Mouse (Mus musculus) heart, embryonic 13.5 days (tissue): ENCODE measurements around the gene Bcat2. TPM values are rescaled to one million over a fixed set of nuclear protein-coding genes. Genes with fewer than 3 reads are reported as not detected.

Source experiments
- ATAC-seq: fragments of 200-750 bp; cut with Nextera tagmentation; 2 replicates; pipeline ENCODE4 v1.8.0; 2017; ENCODE audit warnings: moderate TSS enrichment; ENCODE audit not compliant: insufficient number of reproducible peaks, low FRiP score, low TSS enrichment; ENCODE audit errors: extremely low read depth
- H3K27ac ChIP-seq: fragments of 300-500 bp; sonication (generic); replicated peaks from 2 replicates; pipeline ENCODE4 v1.5.1; 2015; ENCODE audit warnings: moderate library complexity, mild to moderate bottlenecking, inconsistent platforms
- H3K27me3 ChIP-seq: fragments of 300-500 bp; sonication (generic); replicated peaks from 2 replicates; pipeline ENCODE4 v1.6.1; 2015; ENCODE audit warnings: mild to moderate bottlenecking, inconsistent platforms
- H3K36me3 ChIP-seq: fragments of 300-500 bp; sonication (generic); 2 replicates; pipeline ENCODE4 v1.6.1; 2015; ENCODE audit warnings: mild to moderate bottlenecking, inconsistent platforms
- H3K4me1 ChIP-seq: fragments of 300-500 bp; sonication (generic); 2 replicates; pipeline ENCODE4 v1.6.1; 2015; ENCODE audit warnings: inconsistent platforms
- H3K4me2 ChIP-seq: fragments of 300-500 bp; sonication (generic); 2 replicates; pipeline ENCODE4 v1.6.1; 2015; ENCODE audit warnings: inconsistent platforms, mild to moderate bottlenecking, moderate library complexity
- H3K4me3 ChIP-seq: fragments of 300-500 bp; sonication (generic); 2 replicates; pipeline ENCODE4 v1.5.1; 2015; ENCODE audit warnings: moderate library complexity, mild to moderate bottlenecking, inconsistent platforms
- H3K9ac ChIP-seq: fragments of 300-500 bp; sonication (generic); 2 replicates; pipeline ENCODE4 v1.6.1; 2015; ENCODE audit warnings: inconsistent platforms, mild to moderate bottlenecking, moderate library complexity
- H3K9me3 ChIP-seq: fragments of 300-500 bp; sonication (generic); 2 replicates; pipeline ENCODE4 v1.6.1; 2016; ENCODE audit warnings: inconsistent platforms
- WGBS: fragments of 180-500 bp; shearing (Covaris S2); methylation state at CpG from one replicate; pipeline ENCODE4 v1.1.7; 2015; ENCODE audit warnings: mixed read lengths; 5-methylcytosine and 5-hydroxymethylcytosine counted together
- polyA plus RNA-seq: library from polyadenylated mRNA; unstranded; fragments of >200 nt; fragmentation: Nextera tagmentation; extraction: Ambion mirVana; gene quantifications from 2 replicates; pipeline ENCODE4 v1.2.1, GENCODE M21; 2015

Bcat2 gene
- polyA plus RNA-seq, 1 experiment from 2014 or later: 65.4 TPM

DNA sequence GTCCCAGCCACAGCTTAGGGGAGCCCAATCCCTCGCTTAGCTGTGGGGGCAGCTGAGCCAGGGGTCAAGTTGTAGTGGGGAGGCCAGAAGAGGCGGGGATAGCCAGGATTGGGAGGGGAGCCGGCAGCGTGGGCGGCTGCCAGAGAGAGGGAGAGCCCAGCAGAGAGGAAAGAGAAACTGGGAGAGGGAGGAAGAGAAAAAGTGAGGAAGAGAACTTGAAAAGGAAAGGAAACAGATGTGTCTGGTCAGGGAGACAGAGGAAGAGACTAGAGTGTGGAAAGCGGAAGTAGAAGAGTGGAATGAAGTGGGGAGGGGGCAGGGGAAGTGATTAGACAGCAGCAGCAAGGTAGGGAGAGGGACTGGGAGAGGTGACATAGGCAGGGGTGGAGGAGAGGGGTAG is 40.5 kb upstream of the Bcat2 start:
- Histone ChIP-seq H3K27ac (peak overlapping the region; percentile 66), H3K4me2 (peak overlapping the region; percentile 48)

DNA sequence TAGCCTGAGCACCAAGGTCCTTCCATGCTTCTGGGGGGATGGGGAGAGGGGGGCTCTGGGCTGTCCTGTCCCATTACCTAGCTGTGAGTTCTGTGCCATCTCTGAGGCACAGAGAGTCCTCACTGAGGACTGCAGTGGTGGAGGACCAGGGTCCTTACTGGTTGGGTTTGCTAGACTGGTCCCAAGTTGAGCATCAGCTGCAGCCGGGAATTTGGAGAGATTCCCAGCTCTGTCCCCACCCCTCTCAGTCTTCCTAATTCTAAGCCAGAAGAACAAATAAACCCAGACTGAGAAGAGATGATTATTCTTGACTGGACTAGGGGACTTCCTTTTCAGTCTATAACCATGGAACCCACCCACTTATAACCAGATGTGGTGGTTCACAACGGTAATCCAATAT is 39.3 kb upstream of the Bcat2 start:
- Histone ChIP-seq H3K27ac (0 out of 2 replicates have a peak overlapping the region, but pooled peaks have one; percentile 30), H3K4me2 (peak overlapping the region; percentile 48), H3K9ac (peak overlapping the region; percentile 15; the same call in 1 of the 2 replicates)

More for the DNA sequence above, 40.5 kb upstream of the Bcat2 start:
- WGBS: 5% methylated on average over 6 of the region's 6 CpGs
- Histone ChIP-seq H3K27me3 (0 out of 2 replicates have a peak, but pooled peaks cover 8% of the 10 kb centered on the region), H3K36me3 (0 out of 2 replicates have a peak, but pooled peaks cover 2% of the 10 kb centered on the region), H3K9ac (peak overlapping the region; percentile 62; the same call in 1 of the 2 replicates), H3K4me1 (peaks cover 38% of the 10 kb centered on the region), H3K4me3 (peak overlapping the region; percentile 4; the same call in 1 of the 2 replicates), H3K9me3 (no peaks in the 10 kb centered on the region)
- no peak for ATAC-seq

GRCm38 (mm10) chr7:45535676-45536075 is 34.3 kb upstream of the Bcat2 start:
- no peak overlapping the region for H3K27ac ChIP-seq

More for the DNA sequence above, 39.3 kb upstream of the Bcat2 start:
- Histone ChIP-seq H3K36me3 (no peaks in the 10 kb centered on the region), H3K9me3 (no peaks in the 10 kb centered on the region), H3K4me1 (peaks cover 28% of the 10 kb centered on the region), H3K4me3 (no peak overlapping the region), H3K27me3 (0 out of 2 replicates have a peak, but pooled peaks cover 8% of the 10 kb centered on the region)
- 58% methylated on average over 2 of the region's 2 CpGs for WGBS
- no peak for ATAC-seq

DNA sequence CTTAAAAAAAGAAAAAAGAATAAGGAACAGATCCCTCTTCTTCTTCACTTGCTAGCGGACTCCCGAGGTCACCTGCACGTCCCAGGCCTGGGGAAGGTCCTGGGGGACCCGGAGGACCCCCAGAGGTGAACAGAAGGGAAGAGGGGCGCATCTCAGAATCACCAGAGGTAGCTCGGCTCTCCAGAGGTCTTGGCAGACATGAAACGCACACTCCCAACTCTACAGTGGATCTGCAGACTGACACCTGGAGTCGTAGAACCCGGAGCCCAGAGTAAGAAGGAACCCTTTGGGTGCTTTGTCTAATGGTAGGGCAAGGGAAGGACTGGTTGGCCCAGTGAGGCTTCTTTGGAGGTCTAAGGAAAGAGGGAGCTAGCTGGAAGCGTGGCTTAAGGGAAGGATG is 32.4 kb upstream of the Bcat2 start:
- Histone ChIP-seq H3K9me3 (no peaks in the 10 kb centered on the region), H3K4me2 (peak overlapping the region; percentile 92), H3K27me3 (0 out of 2 replicates have a peak, but pooled peaks cover 5% of the 10 kb centered on the region), H3K27ac (no peak overlapping the region), H3K9ac (peak overlapping the region; percentile 80), H3K36me3 (no peaks in the 10 kb centered on the region), H3K4me1 (peaks cover 7% of the 10 kb centered on the region), H3K4me3 (peak overlapping the region; percentile 64)
- ATAC-seq: no peak
- 78% methylated on average over 10 of the region's 10 CpGs for WGBS

More at GRCm38 (mm10) chr7:45535676-45536075, 34.3 kb upstream of the Bcat2 start:
- H3K9ac ChIP-seq: no peak overlapping the region
- H3K4me3 ChIP-seq: no peak overlapping the region
- H3K27me3 ChIP-seq: 0 out of 2 replicates have a peak, but pooled peaks cover 8% of the 10 kb centered on the region
- no peaks in the 10 kb centered on the region for H3K9me3 ChIP-seq
- no peak for ATAC-seq
- H3K4me1 ChIP-seq: peaks cover 13% of the 10 kb centered on the region
- WGBS: 74% methylated on average over 1 of the region's 1 CpGs
- H3K4me2 ChIP-seq: no peak overlapping the region
- no peaks in the 10 kb centered on the region for H3K36me3 ChIP-seq

DNA sequence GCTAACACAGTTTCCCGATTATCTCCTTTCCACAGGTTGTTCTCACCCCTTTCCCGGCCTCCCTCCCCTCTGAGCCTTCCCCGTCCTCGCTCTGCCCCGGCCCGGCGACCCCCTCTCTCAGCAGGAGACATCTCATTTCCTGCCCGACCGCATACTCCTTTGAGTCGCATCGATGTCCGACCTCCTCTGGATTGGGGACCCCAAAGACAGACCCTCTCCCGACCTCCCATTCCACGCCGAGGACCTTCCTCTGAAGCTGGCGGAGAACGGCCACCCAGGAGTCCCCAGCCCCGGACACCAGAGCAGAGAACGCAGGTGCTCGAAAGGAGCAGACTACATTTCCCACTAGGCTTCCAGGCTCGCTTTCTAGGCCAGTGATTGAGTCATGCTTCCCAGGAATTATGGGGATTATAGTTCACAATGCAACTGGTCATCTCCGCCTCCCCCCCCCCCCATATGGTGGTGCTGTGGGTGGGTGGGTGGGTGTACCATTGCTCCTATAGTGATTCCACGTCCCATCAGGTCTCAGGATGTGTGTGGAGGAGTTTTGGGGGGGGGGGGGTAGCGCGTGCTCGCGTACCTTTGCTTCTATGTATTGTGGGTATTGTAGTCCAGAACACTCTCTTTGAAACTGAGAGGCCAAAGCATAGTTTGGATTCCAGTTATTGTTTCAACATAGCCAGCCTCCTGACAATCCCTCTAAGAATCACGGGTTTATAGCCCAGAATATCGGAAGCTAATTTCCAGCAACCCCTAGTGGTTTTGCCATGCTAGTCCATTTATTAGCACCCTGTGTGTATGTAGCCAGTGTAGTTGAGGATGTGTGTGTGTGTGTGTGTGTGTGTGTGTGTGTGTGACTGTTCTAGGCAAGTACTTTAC is 31.6 kb upstream of the Bcat2 start:
- WGBS: 4% methylated on average over 28 of the region's 29 CpGs
- peak overlapping the region; percentile 64 for H3K4me3 ChIP-seq
- H3K27ac ChIP-seq: no peak overlapping the region

DNA sequence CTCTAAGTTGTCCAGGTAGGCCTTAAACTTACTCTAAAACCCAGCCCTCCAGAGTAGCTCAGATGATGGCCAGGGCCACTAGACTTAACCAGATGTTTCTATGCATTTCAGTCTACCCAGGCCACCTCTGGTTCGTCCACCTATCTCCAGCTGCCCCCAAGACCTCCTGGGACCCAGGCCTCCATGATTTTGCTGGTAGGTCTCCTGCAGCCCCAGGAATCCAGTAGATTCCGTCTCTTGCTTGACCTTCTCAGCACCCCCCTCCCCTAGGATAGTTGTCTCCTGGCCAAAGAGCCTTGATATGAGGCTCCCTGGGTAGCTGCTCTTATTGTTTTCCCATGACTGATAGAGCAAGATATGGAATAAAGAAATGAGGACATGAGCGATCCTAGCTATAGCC is 30.9 kb upstream of the Bcat2 start:
- Histone ChIP-seq H3K36me3 (no peaks in the 10 kb centered on the region), H3K27me3 (no peaks in the 10 kb centered on the region), H3K9me3 (no peaks in the 10 kb centered on the region), H3K4me1 (peaks cover 7% of the 10 kb centered on the region), H3K9ac (no peak overlapping the region), H3K27ac (no peak overlapping the region), H3K4me3 (no peak overlapping the region), H3K4me2 (no peak overlapping the region)
- 77% methylated on average over 3 of the region's 3 CpGs for WGBS
- no peak for ATAC-seq

More for the DNA sequence above, 31.6 kb upstream of the Bcat2 start:
- 0 out of 2 replicates have a peak, but pooled peaks cover 5% of the 10 kb centered on the region for H3K27me3 ChIP-seq
- H3K4me2 ChIP-seq: peak overlapping the region; percentile 92
- H3K4me1 ChIP-seq: peaks cover 7% of the 10 kb centered on the region
- H3K9ac ChIP-seq: peak overlapping the region; percentile 80
- H3K9me3 ChIP-seq: no peaks in the 10 kb centered on the region
- peak; percentile 56; the same call in 1 of the 2 replicates for ATAC-seq
- H3K36me3 ChIP-seq: no peaks in the 10 kb centered on the region

DNA sequence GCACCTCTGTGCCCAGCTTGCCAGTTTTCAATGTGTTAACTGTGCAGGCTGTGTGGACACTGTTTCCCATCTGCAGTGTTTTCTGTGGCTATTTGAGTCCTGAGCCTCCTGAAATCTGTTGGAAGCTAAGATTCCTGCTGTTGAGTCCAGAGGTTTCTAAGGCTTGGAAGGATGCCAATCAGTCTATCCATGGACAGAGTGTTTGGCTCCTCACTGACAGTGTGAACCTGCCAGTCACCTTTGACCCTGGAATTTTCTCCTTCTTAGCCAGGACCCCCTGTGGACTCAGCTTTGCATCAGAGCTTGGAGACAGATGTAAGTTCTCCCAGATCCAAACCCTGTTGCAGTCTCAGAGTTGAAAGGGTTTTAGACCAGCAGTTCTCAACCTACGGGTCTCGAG is 29.7 kb upstream of the Bcat2 start:
- peaks cover 3% of the 10 kb centered on the region; the same call in 1 of the 2 replicates for H3K9me3 ChIP-seq
- 74% methylated on average over 2 of the region's 2 CpGs for WGBS
- peaks cover 7% of the 10 kb centered on the region for H3K4me1 ChIP-seq
- no peaks in the 10 kb centered on the region for H3K36me3 ChIP-seq
- no peaks in the 10 kb centered on the region for H3K27me3 ChIP-seq
- no peak overlapping the region for H3K4me3 ChIP-seq
- no peak overlapping the region for H3K4me2 ChIP-seq
- no peak overlapping the region for H3K9ac ChIP-seq
- ATAC-seq: no peak
- H3K27ac ChIP-seq: no peak overlapping the region

DNA sequence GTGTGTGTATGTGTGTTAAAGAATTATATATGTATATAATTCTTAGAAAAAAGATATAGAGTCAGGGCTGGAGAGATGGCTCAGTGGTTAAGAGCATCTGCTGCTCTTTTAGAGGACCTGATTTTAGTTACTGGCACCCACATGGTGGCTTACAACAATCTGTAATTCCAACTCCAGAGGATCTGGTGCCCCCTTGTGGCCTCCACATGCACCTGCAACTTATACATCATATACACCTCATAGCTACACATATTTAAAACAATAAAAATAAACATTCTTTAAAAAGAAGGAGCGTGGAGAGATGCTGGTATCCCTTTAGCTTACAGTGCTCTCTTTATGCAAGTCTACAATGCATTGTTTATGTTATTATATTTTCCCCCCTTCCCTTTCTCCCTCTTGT is 25.4 kb upstream of the Bcat2 start:
- no peak overlapping the region for H3K9ac ChIP-seq
- no peaks in the 10 kb centered on the region for H3K36me3 ChIP-seq
- no peak overlapping the region for H3K4me3 ChIP-seq
- peaks cover 3% of the 10 kb centered on the region; the same call in 1 of the 2 replicates for H3K9me3 ChIP-seq
- no peaks in the 10 kb centered on the region for H3K27me3 ChIP-seq
- WGBS: 76% methylated on average over 1 of the region's 1 CpGs
- ATAC-seq: no peak
- no peaks in the 10 kb centered on the region for H3K4me1 ChIP-seq
- H3K4me2 ChIP-seq: no peak overlapping the region
- no peak overlapping the region for H3K27ac ChIP-seq

- no peaks in the 10 kb centered on the region for H3K9me3 ChIP-seq
- H3K4me2 ChIP-seq: no peak overlapping the region
- H3K36me3 ChIP-seq: no peaks in the 10 kb centered on the region
- H3K4me3 ChIP-seq: no peak overlapping the region
- no peak overlapping the region for H3K9ac ChIP-seq
- no peak overlapping the region for H3K27ac ChIP-seq
- no peaks in the 10 kb centered on the region; the same call in 1 of the 2 replicates for H3K4me1 ChIP-seq
- ATAC-seq: no peak
- no peaks in the 10 kb centered on the region for H3K27me3 ChIP-seq
- 82% methylated on average over 16 of the region's 16 CpGs for WGBS
Observed at GRCm38 (mm10) chr7:45549641-45550436, 20.1 kb upstream of the Bcat2 start.

DNA sequence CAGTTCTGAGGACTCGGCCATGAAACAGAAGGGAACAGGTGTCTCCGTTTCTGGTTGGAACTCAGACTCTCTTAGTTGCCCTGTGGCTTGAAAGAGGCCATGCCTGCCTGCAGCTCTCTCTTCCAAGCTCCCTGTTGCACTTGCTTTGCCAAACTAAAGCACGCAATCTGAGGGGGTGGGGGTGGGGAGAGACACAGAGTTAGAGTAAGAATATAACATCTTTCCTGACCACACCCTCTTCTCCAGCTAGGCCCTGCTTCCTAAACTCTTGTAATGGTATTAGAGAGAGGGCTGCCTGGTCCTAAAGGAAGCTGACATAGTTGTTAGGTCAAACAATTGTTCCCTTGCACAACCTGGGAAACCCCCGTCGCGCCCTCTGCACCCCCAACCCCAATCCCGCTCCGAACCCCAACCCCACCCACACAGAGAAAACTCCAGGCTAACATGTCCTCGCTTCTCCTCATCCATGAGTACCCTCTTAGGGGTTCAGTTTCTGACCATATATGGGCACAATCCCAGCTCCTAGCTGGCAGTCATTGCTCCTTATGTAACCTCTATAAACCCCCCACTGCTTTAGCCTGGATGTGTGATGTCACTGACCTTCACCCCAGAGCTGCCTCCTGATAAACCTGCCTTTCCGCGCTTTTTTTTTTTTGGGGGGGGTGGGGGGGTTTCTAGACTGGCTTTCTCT is 19.0 kb upstream of the Bcat2 start:
- Histone ChIP-seq H3K9me3 (no peaks in the 10 kb centered on the region), H3K36me3 (no peaks in the 10 kb centered on the region), H3K9ac (no peak overlapping the region; the same call in 1 of the 2 replicates), H3K4me1 (no peaks in the 10 kb centered on the region; the same call in 1 of the 2 replicates), H3K27ac (no peak overlapping the region), H3K4me3 (no peak overlapping the region), H3K27me3 (no peaks in the 10 kb centered on the region), H3K4me2 (no peak overlapping the region)
- no peak for ATAC-seq
- 71% methylated on average over 11 of the region's 11 CpGs for WGBS
